ENCODE assay signal across 8 mouse cellular contexts in the genomic region with DNA sequence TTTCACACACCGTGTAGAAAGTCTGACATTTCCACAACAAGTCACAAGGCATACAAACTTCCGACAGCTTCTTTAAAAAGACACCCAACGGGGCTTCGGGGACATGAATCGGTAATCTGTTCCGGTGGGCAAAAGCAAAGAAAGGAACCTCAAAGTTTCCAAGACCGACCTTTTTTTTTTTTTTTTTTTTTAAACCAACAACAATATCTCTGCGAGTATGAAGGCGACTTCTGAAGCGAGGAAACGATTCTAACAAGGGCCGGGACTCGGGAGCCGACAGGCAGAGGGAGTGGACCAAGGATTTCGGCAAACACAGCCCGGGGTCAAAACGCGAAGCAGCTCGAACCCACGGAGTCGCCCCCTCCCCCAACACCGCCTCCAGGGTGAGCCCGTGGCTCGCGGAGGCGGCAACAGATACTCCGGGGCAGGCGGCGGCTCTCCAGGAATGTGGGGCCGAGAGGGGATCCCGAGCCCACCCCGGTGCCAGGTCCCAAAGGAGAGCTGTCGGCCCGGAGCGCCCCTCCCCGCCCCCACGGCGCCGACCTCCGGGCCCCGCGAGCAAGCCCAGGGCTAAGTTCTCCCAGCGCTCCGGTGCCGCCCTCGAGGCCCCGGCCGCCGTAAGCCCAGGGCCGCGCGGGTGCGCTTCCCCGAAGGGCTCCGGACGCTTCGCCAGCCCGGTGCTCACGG. TPM values are rescaled to one million over a fixed set of nuclear protein-coding genes. Genes with fewer than 3 reads are reported as not detected.
DNase-seq lines count a peak whose midpoint lies in the region; ATAC-seq and TF ChIP-seq lines count a peak whose summit lies in the region.

No protein-coding gene starts in this region.

- no peaks in the 10 kb centered on the region for H3K27me3 ChIP-seq in heart, embryonic 11.5 days (ENCODE audit: control insufficient read depth, insufficient read depth, low read length)
- no peaks in the 10 kb centered on the region for H3K27me3 ChIP-seq in kidney, embryonic 16.5 days (ENCODE audit: insufficient read depth, low read length)
- H3K27me3 ChIP-seq in liver, embryonic 13.5 days, result no peaks in the 10 kb centered on the region
- H3K27me3 ChIP-seq in stomach, embryonic 15.5 days (replicated peaks), result no peaks in the 10 kb centered on the region

- peak; percentile 48 for ATAC-seq in heart, embryonic 11.5 days (replicated peaks; ENCODE audit: insufficient number of reproducible peaks, low FRiP score, low TSS enrichment)
- peak; percentile 62 for ATAC-seq in kidney, embryonic 16.5 days (ENCODE audit: low FRiP score, low TSS enrichment)
- ATAC-seq in liver, embryonic 13.5 days (ENCODE audit: low read depth), result no peak; the same call in 1 of the 2 replicates
- peak; percentile 47 for ATAC-seq in stomach, embryonic 15.5 days (ENCODE audit: insufficient read depth, low FRiP score, low read depth)

- 1% methylated on average over 42 of the region's 59 CpGs for WGBS in heart, embryonic 11.5 days (ENCODE audit: insufficient replicate concordance)
- under 1% methylated on average over 54 of the region's 59 CpGs for WGBS in kidney, embryonic 16.5 days
- under 1% methylated on average over 58 of the region's 59 CpGs for WGBS in liver, embryonic 13.5 days (ENCODE audit: insufficient replicate concordance)
- under 1% methylated on average over 59 of the region's 59 CpGs for WGBS in stomach, embryonic 15.5 days

- H3K27ac ChIP-seq in embryonic fibroblast, embryonic 13.5 days (ENCODE audit: insufficient read depth, low read length), result peak overlapping the region; percentile 55
- H3K27ac ChIP-seq in heart, embryonic 11.5 days (ENCODE audit: low read depth, low read length), result peak overlapping the region; percentile 95
- peak overlapping the region; percentile 97 for H3K27ac ChIP-seq in kidney, embryonic 16.5 days (ENCODE audit: low read length)
- H3K27ac ChIP-seq in liver, embryonic 13.5 days, result peak overlapping the region; percentile 87
- peak overlapping the region; percentile 99 for H3K27ac ChIP-seq in stomach, embryonic 15.5 days

- no peaks in the 10 kb centered on the region for H3K9me3 ChIP-seq in heart, embryonic 11.5 days (replicated peaks; ENCODE audit: control insufficient read depth, low read length)
- no peaks in the 10 kb centered on the region for H3K9me3 ChIP-seq in kidney, embryonic 16.5 days (ENCODE audit: low read length)
- no peaks in the 10 kb centered on the region for H3K9me3 ChIP-seq in liver, embryonic 13.5 days (replicated peaks)
- no peaks in the 10 kb centered on the region for H3K9me3 ChIP-seq in stomach, embryonic 15.5 days

- peak overlapping the region; percentile 66 for H3K4me2 ChIP-seq in heart, embryonic 11.5 days
- peak overlapping the region; percentile 71 for H3K4me2 ChIP-seq in kidney, embryonic 16.5 days (replicated peaks; ENCODE audit: low read depth, low read length)
- H3K4me2 ChIP-seq in liver, embryonic 13.5 days, result peak overlapping the region; percentile 91
- H3K4me2 ChIP-seq in stomach, embryonic 15.5 days, result peak overlapping the region; percentile 42

- H3K4me3 ChIP-seq in embryonic fibroblast, embryonic 13.5 days (ENCODE audit: insufficient read depth, low read length), result peak overlapping the region; percentile 83
- peak overlapping the region; percentile 95 for H3K4me3 ChIP-seq in heart, embryonic 11.5 days (ENCODE audit: low read depth, low read length)
- H3K4me3 ChIP-seq in kidney, embryonic 16.5 days (ENCODE audit: low read length), result peak overlapping the region; percentile 90
- H3K4me3 ChIP-seq in liver, embryonic 13.5 days (replicated peaks), result peak overlapping the region; percentile 94
- peak overlapping the region; percentile 97 for H3K4me3 ChIP-seq in stomach, embryonic 15.5 days (replicated peaks)

- TF ChIP-seq CTCF in embryonic fibroblast, embryonic 13.5 days (IDR thresholded peaks at IDR 0.05; ENCODE audit: borderline replicate concordance, insufficient read depth, low read length), result no peak

- TF ChIP-seq POLR2A in embryonic fibroblast, embryonic 13.5 days (IDR thresholded peaks at IDR 0.05; ENCODE audit: low read depth, low read length), result no peak

- DNase-seq in A20 (ENCODE audit: low read depth, low spot score), result peak; percentile 71
- peak; percentile 25 to 45 for DNase-seq in adrenal gland, postnatal 4 days (ENCODE audit: low spot score in 2 of 2)
- DNase-seq in liver, embryonic 13.5 days, result peak; percentile 49
- peak; percentile 73 for DNase-seq in naive thymus-derived CD4-positive, alpha-beta T cell, adult 2 months (ENCODE audit: low read depth)

- H3K9ac ChIP-seq in heart, embryonic 11.5 days (ENCODE audit: low read depth, low read length), result peak overlapping the region; percentile 99
- peak overlapping the region; percentile 94 for H3K9ac ChIP-seq in kidney, embryonic 16.5 days (replicated peaks; ENCODE audit: low read length)
- H3K9ac ChIP-seq in liver, embryonic 13.5 days, result peak overlapping the region; percentile 95
- peak overlapping the region; percentile 96 for H3K9ac ChIP-seq in stomach, embryonic 15.5 days

- no peaks in the 10 kb centered on the region for H3K36me3 ChIP-seq in heart, embryonic 11.5 days (ENCODE audit: control insufficient read depth, insufficient read depth, low read length)
- H3K36me3 ChIP-seq in kidney, embryonic 16.5 days (ENCODE audit: insufficient read depth, low read length), result no peaks in the 10 kb centered on the region
- H3K36me3 ChIP-seq in liver, embryonic 13.5 days, result no peaks in the 10 kb centered on the region
- H3K36me3 ChIP-seq in stomach, embryonic 15.5 days, result no peaks in the 10 kb centered on the region

- H3K4me1 ChIP-seq in embryonic fibroblast, embryonic 13.5 days (ENCODE audit: control insufficient read depth, insufficient read depth, low read length), result peaks cover 2% of the 10 kb centered on the region; the same call in 1 of the 2 replicates
- H3K4me1 ChIP-seq in heart, embryonic 11.5 days (ENCODE audit: control insufficient read depth, insufficient read depth, low read length), result peaks cover 15% of the 10 kb centered on the region
- H3K4me1 ChIP-seq in kidney, embryonic 16.5 days (ENCODE audit: insufficient read depth, low read length), result peaks cover 26% of the 10 kb centered on the region
- H3K4me1 ChIP-seq in liver, embryonic 13.5 days (replicated peaks), result peaks cover 36% of the 10 kb centered on the region
- H3K4me1 ChIP-seq in stomach, embryonic 15.5 days, result peaks cover 15% of the 10 kb centered on the region

RNA-seq across cellular contexts. Expression of gene Rnf2, which starts 0.8 kb away (rescaled TPM):
- total RNA-seq in adrenal gland, postnatal 4 days (2021), result 10 to 100 TPM; 77.9 to 82.5 TPM
- 80.0 and 96.5 TPM in 2 replicates for polyA plus RNA-seq in embryonic fibroblast, embryonic 13.5 days (2011; ENCODE audit: insufficient read length, low read depth, missing spikeins)
- polyA plus RNA-seq in heart, embryonic 11.5 days (2014; fragmentation: Nextera tagmentation; extraction: Ambion mirVana), result 80.5 and 87.5 TPM in 2 replicates
- 97.0 and 100 TPM in 2 replicates for polyA plus RNA-seq in kidney, embryonic 16.5 days (2015; fragmentation: Nextera tagmentation; extraction: Ambion mirVana)
- polyA plus RNA-seq in liver, embryonic 13.5 days (2015; fragmentation: Nextera tagmentation; extraction: Ambion mirVana), result 21.5 and 28.9 TPM in 2 replicates
- 66.2 and 69.0 TPM in 2 replicates for polyA plus RNA-seq in stomach, embryonic 15.5 days (2015; fragmentation: Nextera tagmentation; extraction: Ambion mirVana)
